Mouse (Mus musculus) testis, postnatal 14 days (tissue): ENCODE measurements at regions not wholly inside any gene's neighbourhood (a gene's known extent, or its start where the extent isn't known, plus 50 kb on each side); places are given as distances from the start of the nearest gene placed in this dataset.
"Not testable (repeated sequence)": the region's sequence is repeated elsewhere in the genome, so short reads cannot be mapped to it uniquely, and the experiment has no call there.

ENCODE experiments used
- DNase-seq: peaks from one replicate; pipeline ENCODE4 v3.0.0; 2021; ENCODE audit warnings: low spot score

- no peak for DNase-seq
These were observed 544.0 kb downstream of the Zfp704 start for GRCm38 (mm10) chr3:9065892-9066291.

- DNase-seq = peak; percentile 19
These were observed 545.4 kb downstream of the Zfp704 start for GRCm38 (mm10) chr3:9064266-9065031.

GRCm38 (mm10) chr3:9063662-9064061 is 546.2 kb downstream of the Zfp704 start:
- DNase-seq = no peak

- no peak for DNase-seq
These were observed 548.5 kb downstream of the Zfp704 start for GRCm38 (mm10) chr3:9061396-9061795.

GRCm38 (mm10) chr3:9057703-9058102 is 552.2 kb downstream of the Zfp704 start:
- not testable (repeated sequence) for DNase-seq

GRCm38 (mm10) chr3:9056846-9057245 is 553.0 kb downstream of the Zfp704 start:
- no peak for DNase-seq

GRCm38 (mm10) chr3:9055780-9056179 is 554.1 kb downstream of the Zfp704 start:
- no peak for DNase-seq
